Mouse (Mus musculus) thymus, adult 2 months (tissue): ENCODE measurements around the gene Bcl7c.

Experiments
- CTCF ChIP-seq: fragments of 200-500 bp; IDR thresholded peaks from 2 replicates; pipeline ENCODE4 v1.5.1; 2012; ENCODE audit warnings: mild to moderate bottlenecking, control low read depth, low read length, moderate library complexity, borderline replicate concordance; ENCODE audit not compliant: control insufficient read depth, poor library complexity, insufficient read depth; ENCODE audit errors: extremely low read depth
- POLR2A ChIP-seq: fragments of 200-500 bp; IDR thresholded peaks from 2 replicates; pipeline ENCODE4 v1.6.1; 2012; ENCODE audit warnings: mild to moderate bottlenecking, low read length, control low read depth, moderate library complexity; ENCODE audit not compliant: control insufficient read depth, poor library complexity, insufficient read depth; ENCODE audit errors: extremely low read depth

DNA sequence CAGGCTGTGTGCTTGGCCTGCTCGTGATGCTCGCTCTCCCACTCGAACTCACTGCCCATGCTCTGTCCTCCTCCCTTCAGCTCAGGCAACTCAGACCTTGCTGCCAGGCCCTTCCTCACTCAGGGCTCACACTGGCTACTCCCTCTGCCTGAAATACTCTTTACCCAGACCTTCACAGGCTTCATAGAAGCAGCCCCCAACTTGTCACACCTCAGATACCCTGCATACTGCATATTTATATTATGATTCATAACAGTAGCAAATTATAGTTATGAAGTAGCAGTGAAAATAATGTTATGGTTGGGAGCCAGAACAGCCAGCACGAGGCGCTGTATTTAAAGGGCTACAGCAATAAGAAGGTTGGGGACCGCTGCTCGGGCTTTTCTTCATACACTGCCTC is 19.8 kb downstream of the Bcl7c start:
- TF ChIP-seq CTCF (no peak), POLR2A (no peak)
